Mouse (Mus musculus): Measurements from ENCODE around the gene Zcwpw1.
"Not testable (repeated sequence)": the region's sequence is repeated elsewhere in the genome, so short reads cannot be mapped to it uniquely, and the experiment has no call there.

The Zcwpw1 gene

DNA sequence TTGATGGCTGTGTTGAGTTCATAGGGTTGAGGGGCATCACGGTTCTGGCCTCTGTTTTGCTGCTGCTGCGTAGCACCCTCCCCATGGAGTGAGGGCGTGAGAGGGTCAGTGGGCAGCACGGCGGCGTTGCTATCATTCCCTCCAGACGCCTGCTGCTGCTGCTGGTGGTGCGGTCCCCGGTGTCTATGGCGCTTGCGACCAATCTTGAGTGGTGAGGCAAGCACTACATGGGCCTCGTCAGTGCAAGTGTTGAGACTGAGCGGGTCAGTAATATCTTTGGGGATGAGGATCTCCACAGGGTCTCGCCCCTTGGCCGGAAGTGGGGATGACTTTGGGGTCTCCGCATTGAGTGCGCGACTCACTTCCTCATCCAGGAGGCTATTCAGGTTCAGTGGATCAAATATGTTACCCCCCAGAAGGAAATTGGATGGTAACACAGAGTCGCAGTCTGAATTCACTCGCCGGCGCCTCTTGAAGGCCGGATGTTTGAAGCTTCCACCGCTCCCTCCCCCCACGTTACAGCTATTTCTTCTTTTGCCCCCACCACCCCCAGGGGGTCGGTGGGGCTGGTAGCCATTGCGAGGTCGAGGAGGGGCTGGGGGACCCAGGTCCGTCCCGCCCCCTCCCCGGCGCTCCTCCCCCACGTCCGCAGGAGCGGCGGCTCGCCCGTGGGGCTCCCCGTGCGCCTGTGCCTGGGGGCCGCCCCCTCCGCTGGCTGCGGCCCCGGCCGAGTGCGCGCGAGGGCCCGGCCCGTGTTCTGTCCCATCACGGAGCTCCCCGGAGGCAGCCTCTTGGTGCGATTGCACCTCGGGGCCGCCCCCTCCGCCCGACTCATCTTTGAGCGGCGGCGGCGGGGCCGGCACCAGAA, 2.2 kb upstream of the Zcwpw1 start:
- DNase-seq = no peak

DNA sequence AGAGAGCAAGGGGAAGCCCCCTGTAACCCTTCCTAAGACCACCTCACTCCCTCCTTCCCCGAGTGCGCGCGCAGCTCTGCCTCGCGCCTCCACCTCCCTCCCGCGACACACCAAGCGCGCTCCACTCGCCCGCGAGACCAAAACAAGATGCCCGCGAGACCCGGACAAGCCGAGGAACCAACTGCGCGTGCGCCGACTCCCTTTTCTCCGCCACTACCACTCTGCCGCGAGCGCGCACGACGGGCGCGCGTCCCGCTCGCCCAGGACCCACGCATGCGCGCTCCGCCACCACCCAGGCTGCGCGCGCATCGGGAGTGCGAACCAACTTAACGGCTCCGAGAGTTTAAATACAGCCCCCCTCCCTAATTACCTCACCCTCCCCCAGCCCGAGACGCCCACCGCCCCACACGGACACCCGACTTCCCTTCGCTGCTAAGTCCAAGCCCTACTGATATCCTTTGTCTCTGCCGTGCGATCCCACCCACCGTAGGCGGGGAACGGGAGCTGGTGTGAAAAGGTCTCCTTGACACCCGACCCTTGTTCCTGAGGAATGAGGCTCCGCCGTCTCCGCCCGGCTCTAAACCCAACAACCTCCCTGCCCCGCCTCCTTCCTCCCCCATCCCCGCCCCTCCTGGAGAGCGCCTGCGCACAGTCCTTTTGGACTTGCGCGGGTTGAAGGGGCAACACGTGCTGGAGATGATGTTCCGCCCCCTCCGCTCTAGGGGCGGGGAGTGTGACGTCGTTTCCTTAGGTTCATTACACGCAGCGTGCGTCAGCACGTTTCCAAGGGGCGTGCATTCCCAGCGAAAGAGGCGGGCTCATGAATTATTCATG, 1.3 kb upstream of the Zcwpw1 start:
- peak; percentile 100 for DNase-seq

DNA sequence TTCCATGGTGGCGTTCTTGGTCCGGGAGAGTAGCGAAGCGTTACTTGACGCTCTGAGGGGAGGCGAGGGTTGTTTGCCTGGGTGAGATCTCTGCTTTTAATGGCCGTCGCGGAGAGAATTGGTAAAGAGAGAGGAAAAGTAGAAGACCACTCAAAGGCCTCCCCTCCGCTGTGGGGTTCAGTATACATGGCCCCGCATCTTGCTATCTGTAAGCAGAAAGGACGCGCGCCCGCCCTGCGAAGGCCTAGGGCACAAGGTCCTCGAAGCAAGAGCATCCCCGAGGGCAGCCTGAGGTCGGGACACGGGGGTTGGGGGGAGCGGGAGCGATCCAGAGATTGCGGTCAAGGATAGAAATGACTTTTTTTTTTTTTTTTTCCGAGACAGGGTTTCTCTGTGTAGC, 573 bp downstream of the Zcwpw1 start:
- DNase-seq = no peak

DNA sequence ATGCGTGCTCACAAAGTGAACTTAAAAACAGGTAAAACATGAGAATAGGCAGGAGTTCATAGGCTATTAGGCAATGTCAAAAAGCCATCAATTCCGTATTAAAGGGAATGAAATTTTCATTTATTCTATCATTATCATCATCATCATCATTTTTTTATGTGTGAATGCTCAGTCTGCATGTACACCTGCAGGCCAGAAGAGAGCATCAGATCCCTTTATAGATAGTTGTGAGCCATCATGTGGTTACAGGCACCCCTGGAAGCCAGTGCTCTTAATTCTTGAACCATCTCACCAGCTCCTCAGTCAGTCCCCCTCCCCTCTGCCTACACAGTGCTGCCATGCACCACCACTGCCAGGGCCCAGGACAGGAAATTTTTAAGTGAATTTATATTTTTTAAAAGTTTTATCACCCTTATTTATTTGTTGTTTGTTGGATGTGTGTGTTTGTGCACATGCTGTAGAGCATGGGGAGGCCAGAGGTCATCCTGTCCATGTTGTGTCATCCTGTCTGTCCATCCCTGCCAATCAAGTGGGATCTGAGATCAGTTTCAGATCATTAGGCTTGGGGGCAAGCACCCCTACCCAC, 1.4 kb downstream of the Zcwpw1 start:
- DNase-seq = no peak

DNA sequence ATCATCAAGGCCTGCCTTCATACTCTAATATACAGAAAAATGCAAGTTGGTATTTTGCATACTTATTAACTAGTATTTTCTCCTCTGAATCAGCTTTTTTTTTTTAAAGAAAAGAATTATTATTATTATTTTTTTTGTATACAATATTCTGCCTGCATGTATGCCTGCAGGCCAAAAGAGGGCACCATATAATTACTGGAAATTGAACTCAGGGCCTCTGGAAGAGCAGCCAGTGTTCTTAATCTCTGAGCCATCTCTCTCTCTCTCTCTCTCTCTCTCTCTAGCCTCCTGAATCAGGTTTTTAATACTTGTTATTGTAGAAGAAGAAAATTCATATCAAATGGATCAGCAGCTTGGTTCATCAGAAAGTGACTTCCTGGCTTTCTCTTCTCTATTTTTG, 4.0 kb downstream of the Zcwpw1 start:
- no peak for DNase-seq

DNA sequence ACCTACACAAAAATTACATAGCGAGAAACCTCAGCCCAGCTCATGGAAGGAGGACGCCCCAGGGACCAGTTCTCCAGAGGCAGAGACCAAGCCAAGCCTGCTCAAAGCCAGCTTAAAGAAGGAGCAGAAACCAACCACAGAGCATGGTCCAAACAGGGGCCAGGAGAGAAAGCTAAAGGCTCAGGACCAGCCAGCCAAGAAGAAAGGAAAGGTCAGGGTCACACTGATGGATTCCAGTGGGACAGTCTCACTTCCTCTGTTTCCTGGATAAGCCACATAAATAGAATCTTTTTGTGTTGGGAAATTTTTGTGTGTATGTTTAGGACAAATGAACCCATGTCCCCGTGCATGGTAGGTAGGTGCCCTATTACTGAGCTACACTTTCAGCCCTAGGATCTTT, 9.0 kb downstream of the Zcwpw1 start:
- DNase-seq = no peak

DNA sequence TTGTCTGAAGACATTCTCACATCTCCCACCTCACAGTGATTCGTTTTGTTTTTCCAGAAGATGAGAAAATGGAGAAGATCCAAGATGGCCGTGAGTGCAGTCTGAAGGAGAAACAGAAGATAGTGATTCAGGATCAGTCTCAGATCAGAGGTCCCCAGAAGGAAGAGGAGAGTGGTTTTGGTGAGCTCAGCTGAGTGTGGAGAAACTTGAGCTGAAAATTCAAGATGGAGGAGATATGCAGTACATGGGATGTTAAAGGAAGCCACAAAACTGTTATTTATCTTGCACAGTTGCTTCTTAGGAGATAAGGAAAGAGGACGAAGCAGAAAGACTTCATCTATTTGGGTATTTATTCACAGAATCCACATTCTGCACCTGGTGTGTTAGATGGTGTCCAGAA, 13.3 kb downstream of the Zcwpw1 start:
- no peak for DNase-seq

DNA sequence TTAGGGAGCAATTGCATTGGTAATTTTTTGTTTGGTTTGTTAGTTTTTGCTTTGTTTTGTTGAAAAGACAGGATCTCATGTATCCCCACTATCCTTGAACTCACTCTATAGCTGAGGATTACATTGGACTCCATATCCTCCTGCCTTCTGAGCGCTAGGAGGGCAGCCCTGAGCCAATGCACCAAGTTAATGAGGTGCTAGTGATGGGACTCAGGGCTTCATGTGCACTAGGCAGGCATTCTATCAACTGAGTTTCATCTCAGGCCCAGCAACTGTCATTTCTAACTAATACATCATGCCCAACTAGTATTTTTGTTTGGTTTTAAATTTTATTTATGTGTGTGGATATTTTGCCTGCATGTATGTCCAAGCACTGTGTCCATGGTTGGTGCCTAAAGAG, 18.6 kb downstream of the Zcwpw1 start:
- no peak for DNase-seq

DNA sequence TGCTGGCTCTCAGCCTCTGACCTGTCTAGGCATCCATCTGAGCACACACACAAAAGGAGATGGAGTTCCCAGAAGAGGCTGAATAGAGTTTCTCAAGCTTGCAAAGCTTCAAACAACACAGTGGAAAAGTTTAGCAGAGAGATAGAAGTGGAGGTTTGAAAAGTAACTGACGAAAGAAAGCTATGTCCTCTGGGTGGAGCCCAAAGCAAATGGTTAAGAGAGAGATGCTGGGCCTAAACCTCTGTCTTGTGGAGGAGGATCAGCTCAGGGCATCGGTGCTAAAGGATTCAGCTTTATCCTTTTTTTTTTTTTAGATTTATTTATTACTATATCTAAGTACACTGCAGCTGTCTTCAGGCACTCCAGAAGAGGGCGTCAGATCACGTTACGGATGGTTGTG, 20.7 kb downstream of the Zcwpw1 start:
- no peak for DNase-seq

DNA sequence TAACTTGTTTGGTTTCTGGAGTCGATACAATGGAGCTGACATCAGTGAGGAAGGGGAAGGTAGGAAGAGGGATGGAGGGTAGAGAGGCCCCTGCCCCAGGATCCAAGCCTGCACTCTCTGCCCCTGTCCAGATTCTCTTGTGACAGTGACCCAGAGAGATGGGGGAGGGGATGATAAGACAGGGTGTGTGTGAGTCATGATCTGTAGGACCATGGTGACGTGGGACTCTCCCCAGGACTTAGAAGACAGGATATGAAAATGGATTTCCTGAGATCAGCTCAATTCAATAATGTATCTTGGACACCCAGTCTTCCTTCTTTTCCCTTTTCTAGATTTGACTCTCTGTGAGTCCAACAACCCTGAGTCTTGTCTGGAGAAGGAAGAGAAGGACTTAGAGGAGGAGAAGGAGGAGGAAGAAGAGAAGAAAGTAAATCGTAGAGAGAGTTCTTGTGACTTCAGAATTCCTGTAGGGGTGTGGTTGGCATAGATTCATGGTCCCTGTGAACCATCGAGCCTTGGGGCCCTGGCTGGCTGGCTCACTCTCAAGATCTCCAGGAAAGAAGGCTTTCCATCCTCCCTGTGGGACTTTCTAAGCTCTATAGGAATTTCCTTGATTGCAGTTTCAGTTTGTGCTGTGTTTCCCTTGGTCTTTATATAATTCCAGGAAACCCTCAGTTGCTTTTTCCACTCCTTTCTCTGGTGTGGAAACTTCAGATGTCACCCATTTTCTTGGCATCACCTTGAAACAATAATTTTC, 30.0 kb downstream of the Zcwpw1 start:
- no peak for DNase-seq

DNA sequence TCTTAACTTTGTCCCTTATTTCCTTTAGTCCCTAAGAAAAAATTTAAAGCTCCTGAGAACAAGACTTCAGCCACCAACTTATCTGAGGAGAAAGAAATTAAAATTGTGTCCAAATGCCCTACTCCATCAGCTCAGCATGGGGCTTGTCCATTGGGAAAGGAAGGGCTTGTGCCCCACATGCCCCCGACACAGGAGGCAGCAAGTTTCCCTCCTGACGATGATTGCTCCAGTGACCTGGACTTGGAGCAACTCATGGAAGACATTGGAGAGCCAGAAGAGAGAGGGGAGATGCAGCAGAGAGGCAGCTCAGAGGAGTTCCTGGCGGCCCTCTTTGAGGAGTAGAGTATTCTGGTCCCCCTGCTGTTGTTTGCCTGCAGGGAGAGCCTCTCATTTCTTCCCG, 34.5 kb downstream of the Zcwpw1 start:
- no peak for DNase-seq

DNA sequence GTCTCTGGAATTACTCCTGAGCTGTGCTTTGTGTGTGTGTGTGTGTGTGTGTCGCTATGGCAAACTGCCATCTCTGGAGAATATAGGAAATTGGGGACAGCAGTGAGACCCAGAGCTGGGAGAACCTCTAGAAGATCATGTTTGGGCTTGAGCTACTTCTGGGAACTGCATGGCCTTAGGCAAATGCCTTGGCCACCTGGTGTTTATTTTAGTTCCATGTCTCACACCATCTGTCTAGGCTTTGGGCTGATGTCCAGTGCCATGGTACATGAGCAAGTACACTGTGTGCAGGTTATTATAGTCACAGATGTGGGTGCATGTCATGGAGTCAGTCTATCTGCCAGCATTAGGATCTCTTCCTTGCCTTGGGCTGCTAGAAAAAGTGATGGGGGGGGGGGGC, 35.0 kb downstream of the Zcwpw1 start:
- DNase-seq = no peak

DNA sequence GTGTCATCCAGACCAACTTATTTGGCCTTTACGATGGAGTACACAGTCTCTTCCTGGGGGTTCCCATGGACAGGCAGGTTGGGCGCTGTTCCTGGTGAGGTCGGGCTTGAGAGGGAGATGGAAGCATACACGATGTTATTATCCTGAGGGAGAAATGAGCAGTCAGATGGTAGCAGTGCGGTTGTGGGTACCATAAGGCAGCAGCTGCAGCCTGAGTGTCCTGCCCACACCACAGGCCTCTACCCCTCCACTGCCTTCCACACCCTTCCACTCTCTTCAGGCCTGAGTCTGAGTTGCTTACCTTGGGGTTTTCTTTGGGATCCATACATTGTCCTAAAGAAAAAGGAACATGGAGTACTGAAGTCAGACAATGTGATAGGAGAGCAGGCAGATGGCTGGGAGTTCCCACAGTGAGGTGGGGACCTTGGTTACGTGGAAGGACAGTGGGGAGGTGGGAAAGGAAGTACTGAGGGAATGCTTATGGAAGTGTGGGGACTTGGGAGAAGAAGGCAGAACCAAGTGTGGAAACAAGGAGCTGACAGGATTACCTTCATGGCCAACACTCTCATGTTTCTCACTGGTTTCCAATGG, 36.0 kb downstream of the Zcwpw1 start:
- DNase-seq = no peak

DNA sequence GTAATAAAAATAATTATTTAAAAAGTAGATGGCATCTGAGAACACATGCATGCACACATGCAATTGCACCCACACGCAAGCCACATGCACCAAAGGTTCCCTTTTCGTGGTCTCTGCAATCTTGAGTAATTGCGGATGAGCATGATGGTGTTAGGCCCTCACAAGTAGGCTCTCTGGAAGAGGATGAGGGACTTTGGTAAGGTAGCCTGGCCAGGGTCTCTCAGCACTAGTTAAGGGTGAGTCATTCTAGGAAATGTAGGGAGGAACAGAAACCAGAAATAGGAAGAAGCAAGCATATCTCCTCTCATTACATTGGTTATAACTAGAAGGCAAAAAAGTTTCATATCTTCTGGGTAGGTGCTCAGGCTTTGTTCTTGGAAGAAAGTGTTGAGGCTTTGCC, 37.4 kb downstream of the Zcwpw1 start:
- DNase-seq = no peak

DNA sequence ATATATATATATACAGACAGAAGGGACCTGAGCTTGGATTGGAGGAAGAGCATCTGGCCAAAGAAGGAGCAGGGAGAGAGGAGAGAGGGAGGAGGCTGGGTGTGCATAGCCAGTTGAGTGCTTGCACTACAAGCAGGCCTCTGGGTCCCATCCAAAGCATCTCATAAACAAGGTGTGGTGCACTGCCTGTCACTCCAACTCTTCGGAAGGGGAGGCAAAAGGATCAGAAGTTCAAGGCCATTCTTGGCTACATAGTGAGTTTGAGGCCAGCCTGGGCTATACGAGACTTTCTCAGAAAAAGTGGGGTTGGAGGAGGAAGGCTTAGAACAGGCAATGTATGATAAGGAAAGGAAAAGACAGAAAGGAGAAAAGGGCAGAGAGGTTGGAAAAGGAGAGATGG, 38.4 kb downstream of the Zcwpw1 start:
- DNase-seq = no peak

DNA sequence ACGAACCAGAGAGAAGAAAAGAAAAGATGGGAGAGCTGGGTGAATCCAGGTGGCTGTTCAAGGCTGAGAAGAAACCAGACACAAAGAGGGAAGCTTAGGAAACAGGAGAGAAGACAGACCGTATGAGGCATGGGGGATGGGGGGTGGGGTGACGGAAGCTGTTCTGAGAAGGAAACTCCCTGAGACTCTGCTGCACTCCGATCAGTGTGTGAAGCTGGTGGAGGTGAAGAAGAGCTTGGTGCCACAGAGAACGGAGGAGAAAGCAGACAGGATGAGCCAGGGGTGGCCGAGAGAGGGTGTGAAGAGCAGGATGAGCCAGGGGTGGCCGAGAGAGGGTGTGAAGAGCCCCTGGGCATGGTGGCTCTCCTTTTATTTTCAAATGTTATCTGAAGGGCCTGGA, 38.8 kb downstream of the Zcwpw1 start:
- no peak for DNase-seq

DNA sequence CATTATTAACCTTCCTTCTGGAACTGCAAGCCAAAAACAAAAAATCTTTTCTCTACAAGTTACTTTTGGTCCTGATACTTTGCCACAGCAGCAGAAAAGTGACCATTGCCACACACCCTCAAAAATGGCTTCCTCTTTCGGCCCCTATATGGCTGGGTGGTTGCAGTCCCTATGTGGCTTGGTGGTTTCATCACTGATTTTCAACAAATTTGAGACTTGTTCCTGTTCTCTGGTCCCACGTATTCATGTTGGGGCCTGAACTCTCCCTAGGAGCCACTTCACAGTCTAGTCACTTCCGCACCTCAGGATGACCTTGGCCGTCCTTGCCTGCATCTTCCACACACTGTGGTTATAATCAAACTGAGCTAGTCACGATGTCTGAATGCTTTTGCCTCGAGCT, 41.1 kb downstream of the Zcwpw1 start:
- DNase-seq = no peak

DNA sequence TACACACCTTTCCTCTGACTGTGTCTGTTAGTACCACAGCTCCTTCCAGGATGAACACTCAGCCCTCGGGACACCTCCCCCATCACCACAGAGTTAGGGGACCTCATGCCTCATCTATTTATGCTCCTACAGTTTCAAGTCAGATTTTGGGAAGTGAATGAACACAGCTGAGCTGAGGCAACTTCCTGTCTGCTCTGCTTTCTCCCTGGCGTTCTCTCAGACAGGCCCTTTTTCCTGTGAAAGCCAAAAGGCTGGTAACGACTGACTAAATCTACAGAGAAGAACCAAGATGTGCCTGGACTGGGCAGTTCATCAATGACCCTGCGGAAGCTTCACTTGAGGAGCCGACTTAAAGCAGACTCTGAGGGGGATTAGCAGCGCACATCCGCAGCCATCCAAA, 42.6 kb downstream of the Zcwpw1 start:
- DNase-seq = no peak

DNA sequence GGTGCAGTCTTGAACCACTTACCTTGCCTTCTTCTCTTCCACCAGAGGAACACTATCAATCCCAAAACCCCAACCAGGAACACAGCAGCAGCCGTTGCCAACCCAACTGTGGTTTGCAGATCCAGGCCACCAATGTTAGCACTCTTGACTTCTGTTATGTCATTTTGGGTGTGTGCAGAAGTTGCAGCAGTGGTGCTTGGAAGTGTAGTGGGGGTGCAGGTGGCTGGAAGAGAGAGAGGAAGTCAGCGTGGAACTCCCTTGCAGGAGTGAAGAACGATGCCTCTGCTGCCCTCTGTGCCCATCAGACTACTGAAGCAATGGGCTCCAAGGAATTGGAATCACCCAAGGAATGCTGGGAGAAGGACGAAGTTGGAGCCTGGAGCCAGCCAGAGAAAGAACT, 43.5 kb downstream of the Zcwpw1 start:
- DNase-seq = no peak

DNA sequence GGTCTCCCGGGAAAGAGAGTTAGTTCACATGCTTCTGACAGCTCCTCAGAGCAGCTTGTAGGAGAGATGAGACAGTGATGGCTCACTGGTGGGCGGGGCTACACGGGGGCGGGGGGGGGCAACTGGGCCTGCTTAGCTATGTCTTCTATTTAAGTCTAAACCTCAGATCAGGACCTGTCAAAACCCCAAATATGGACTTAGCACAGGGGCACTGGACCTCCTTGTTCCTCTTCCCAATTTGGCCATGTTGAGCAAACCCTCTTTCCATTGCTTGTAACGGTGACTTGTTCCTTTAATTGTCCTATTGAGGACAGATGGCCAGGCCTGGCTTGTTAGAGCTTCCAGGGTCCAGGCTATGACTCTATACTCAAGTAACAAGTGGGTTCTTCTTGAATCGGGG, 43.9 kb downstream of the Zcwpw1 start:
- no peak for DNase-seq

DNA sequence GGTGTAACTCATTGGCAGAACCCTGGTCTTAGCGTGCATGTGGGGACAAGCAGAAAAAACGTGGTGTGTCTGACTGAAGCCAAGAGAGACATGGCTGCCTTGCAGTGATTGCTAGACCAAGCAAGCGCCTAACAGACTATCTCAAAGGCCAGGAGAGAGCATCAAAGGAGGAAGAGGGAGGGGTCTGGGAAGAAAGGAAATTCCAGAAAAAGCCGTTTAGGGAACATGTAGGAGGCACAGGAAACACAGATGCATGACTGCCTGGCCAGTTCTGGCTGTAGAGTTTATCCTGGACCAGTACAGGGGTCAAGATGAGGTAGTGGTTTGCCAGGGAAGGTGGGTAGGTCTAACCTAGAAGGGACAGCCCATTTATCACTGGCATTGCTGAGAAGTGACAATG, 45.9 kb downstream of the Zcwpw1 start:
- peak; percentile 17 for DNase-seq

DNA sequence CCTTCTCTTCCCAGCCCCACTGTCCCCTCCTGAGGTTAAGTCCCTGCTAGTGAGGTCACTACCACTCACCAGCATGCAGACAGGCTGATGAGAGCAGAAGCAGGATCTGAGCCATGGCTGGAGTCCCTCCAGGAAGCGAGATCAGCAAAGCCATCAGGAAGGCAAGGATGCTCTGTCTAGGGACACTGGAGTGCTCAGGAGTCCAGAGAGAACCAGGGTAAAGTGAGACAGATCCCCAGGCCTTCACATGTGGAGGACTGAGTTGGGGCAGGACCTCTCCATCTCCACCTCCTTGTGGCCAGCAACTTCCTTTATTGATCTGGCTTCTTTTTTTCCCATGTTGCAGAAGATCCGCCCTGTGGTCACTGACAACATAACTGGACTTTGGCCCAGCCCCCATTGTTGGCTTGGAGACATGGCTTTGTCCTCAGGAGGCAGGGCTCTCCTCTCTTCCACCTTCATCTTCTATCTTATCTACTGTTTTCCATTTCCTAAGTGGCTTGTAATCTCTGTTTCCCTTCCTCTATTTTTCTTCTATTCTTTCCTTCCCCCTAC, 48.4 kb downstream of the Zcwpw1 start, which contains the start of gene Pilra:
Gene Pilra, minus strand, starts transcription at position 316 of the 555 bp plus-strand sequence.
- DNase-seq = not testable (repeated sequence)
